Mouse (Mus musculus) thymus, postnatal 0 days (tissue): ENCODE data around the gene H60c. TPM values are rescaled to one million over a fixed set of nuclear protein-coding genes. Genes with fewer than 3 reads are reported as not detected.
"Not testable (repeated sequence)": the region's sequence is repeated elsewhere in the genome, so short reads cannot be mapped to it uniquely, and the experiment has no call there.

ENCODE experiments used
- DNase-seq: peaks from one replicate; pipeline ENCODE4 v3.0.0-alpha.2; 2015; ENCODE audit warnings: low spot score
- polyA plus RNA-seq: library from polyadenylated mRNA; unstranded; fragments of >200 nt; fragmentation: Nextera tagmentation; extraction: Ambion mirVana; gene quantifications from 2 replicates; pipeline ENCODE4 v1.2.1, GENCODE M21; 2015

Gene H60c
- 0.05 TPM in 1 of 2 replicates, not detected in the other for polyA plus RNA-seq

- no peak for DNase-seq
These were observed at the start of gene H60c for GRCm38 (mm10) chr10:3267671-3268070. H60c (minus strand) TSS chr10:3267771.

GRCm38 (mm10) chr10:3308821-3309206 is 41.2 kb upstream of the H60c start:
- DNase-seq: no peak

- no peak for DNase-seq
These were observed 40.7 kb upstream of the H60c start for GRCm38 (mm10) chr10:3308180-3308820.

GRCm38 (mm10) chr10:3307752-3308151 is 40.2 kb upstream of the H60c start:
- no peak for DNase-seq

GRCm38 (mm10) chr10:3293969-3294368 is 26.4 kb upstream of the H60c start:
- DNase-seq: no peak

- no peak for DNase-seq
These were observed 13.5 kb upstream of the H60c start for GRCm38 (mm10) chr10:3281047-3281446.

DNA sequence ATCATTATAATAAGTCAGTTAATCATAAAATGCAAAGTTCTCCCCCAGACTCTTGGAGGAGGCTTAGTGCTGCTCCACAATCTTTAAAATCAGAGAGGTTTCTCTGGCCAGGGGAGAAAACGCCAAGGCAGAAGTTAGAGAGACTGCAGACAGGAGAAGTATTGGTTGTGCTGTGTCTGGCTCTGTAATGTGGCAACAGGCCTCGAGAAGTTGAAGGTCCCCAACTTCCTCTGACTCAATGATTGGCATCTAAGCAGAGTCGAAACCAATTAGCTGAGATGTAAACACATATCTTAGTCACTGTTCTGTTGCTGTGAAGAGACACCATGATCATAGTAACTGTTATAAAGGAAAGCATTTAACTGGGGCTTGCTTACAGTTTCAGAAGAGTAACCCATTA is 6.5 kb upstream of the H60c start:
- DNase-seq: no peak

GRCm38 (mm10) chr10:3271036-3271435 is 3.5 kb upstream of the H60c start:
- DNase-seq: no peak

DNA sequence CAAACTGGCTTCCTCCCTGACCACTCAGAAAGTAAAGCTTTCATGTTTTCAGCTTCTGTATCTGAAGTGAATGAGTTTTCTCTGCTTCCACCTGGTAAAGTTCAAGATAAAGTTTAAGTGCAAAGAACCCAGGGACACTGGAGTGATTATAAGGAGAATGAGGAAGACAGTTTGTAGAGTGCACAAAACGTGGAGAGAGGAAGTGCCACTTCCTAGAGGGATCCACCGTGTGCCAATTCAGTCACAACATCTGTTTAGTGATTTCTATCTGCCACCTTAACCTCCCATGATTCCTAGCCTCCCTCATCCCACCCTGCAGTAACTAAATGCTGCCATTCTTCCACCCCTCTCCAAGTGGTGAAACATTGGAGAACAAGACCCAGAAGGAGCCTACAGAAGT is 842 bp downstream of the H60c start:
- no peak for DNase-seq

GRCm38 (mm10) chr10:3262784-3263183 is 4.8 kb downstream of the H60c start:
- no peak for DNase-seq

DNA sequence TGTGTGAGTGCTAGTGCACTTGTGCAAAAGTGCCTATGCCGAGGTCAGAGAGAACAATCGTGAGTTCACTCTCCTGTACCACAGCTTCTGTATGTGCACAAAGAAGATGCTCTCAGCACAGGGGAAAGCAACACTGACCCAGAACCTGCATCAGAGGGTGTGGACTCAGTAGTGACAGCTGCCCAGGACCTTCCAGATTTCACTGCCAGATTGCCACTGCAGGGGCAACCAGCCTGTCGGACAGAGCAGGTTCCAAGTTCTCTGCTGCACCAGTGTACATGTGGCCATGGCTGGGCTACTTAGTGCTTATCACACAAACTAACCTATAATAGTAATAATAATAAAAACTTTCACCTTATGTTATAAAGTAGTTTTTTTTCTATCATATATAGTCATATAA is 10.2 kb downstream of the H60c start:
- DNase-seq: no peak

GRCm38 (mm10) chr10:3238436-3238835 is 29.1 kb downstream of the H60c start:
- not testable (repeated sequence) for DNase-seq

GRCm38 (mm10) chr10:3236638-3237270 is 30.8 kb downstream of the H60c start:
- no peak for DNase-seq

DNA sequence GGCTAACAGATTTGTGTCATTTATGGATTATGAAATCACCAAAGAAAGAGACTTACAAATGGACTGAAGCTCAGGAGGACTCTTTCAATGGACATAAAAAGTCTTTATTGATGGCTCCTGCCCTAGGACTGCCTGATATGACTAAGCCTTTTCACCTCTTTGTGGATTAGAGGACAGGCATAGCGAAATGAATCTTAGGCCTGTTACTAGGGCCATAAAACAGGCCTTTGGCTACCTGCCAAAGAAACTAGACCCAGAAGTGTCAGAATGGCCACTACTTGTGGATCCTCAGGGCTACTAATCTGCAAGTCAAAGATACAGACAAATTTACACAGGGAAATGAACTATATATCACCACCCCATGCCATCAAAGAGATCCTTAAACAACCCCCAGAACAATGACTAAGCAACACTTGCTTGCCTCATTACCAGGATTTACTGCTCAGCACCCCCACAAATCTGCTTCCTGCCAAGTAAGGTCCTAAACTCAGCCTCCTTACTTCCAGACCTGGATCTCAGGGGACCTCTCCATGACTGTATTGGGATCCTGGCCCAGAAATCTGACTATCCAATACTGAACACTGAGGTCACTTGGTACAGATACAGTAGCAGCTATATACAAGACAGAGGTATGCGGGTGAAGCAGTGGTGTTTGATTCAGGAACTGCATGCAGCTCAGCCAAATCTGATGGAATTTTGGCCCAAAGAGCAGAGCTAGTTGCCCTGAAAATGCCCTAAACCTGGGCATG is 39.0 kb downstream of the H60c start:
- no peak for DNase-seq

Other genes with a start within 250 kb of the H60c start
- 0.60 and 0.62 TPM in 2 replicates for gene Ppp1r14c, start 98.3 kb upstream of the H60c start, polyA plus RNA-seq